Mouse (Mus musculus): Measurements from ENCODE around the gene Zbp1. TPM values are rescaled to one million over a fixed set of nuclear protein-coding genes. Genes with fewer than 3 reads are reported as not detected.

The Zbp1 gene
- total and polyA plus RNA-seq, 2 experiments from 2014 or later, result 0.44 to 0.52 TPM

DNA sequence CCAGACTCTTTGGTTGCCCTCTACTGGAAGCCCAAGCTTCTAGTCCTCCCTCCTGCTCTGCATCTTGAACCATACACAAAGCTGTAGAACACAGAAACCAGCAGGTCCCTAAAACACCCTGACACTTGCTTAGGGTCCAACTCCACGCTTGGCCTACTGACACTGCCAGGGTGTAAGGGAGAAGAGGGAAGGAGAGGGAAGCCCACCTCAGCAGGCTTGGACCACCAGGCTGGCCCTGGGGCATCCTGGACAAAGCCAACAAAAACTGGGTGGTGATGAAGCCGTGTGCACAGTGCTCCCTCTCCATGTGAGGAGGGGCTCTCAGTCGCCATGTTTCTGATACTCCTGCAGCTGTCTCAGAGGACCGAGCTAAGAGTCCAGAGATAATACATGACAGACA, 38.7 kb downstream of the Zbp1 start:
- no peak for DNase-seq
- WGBS, result 81% methylated on average over 4 of the region's 4 CpGs
- no peak for TF ChIP-seq CTCF (IDR thresholded peaks at IDR 0.05; ENCODE audit: low read depth)

GRCm38 (mm10) chr2:173179046-173179445, 39.7 kb downstream of the Zbp1 start:
- Histone ChIP-seq H3K9ac (no peak overlapping the region), H3K27me3 (ENCODE audit: insufficient read depth, low read length) (no peaks in the 10 kb centered on the region), H3K27ac (ENCODE audit: low read depth, low read length) (no peak overlapping the region), H3K9me3 (ENCODE audit: low read length) (no peaks in the 10 kb centered on the region), H3K4me2 (ENCODE audit: low read depth) (no peak overlapping the region), H3K36me3 (ENCODE audit: insufficient read depth) (no peaks in the 10 kb centered on the region), H3K4me3 (ENCODE audit: low read depth, low read length) (no peak overlapping the region), H3K4me1 (ENCODE audit: insufficient read depth) (0 out of 2 replicates have a peak, but pooled peaks cover 8% of the 10 kb centered on the region)
- no peak for DNase-seq
- no peak for TF ChIP-seq CTCF (IDR thresholded peaks at IDR 0.05; ENCODE audit: low read depth)
- ATAC-seq, result no peak
- WGBS, result 88% methylated on average over 7 of the region's 7 CpGs

More for the DNA sequence above, 38.7 kb downstream of the Zbp1 start:
- H3K4me3 ChIP-seq (ENCODE audit: low read depth, low read length), result no peak overlapping the region
- H3K36me3 ChIP-seq (ENCODE audit: insufficient read depth), result no peaks in the 10 kb centered on the region
- no peak overlapping the region for H3K9ac ChIP-seq
- H3K4me2 ChIP-seq (ENCODE audit: low read depth), result no peak overlapping the region
- ATAC-seq, result no peak
- no peaks in the 10 kb centered on the region for H3K4me1 ChIP-seq (ENCODE audit: insufficient read depth)
- no peak overlapping the region for H3K27ac ChIP-seq (ENCODE audit: low read depth, low read length)
- H3K9me3 ChIP-seq (ENCODE audit: low read length), result no peaks in the 10 kb centered on the region
- H3K27me3 ChIP-seq (ENCODE audit: insufficient read depth, low read length), result no peaks in the 10 kb centered on the region

- no peak overlapping the region for H3K4me2 ChIP-seq (ENCODE audit: low read depth)
- H3K4me3 ChIP-seq (ENCODE audit: low read depth, low read length), result no peak overlapping the region
- H3K27me3 ChIP-seq (ENCODE audit: insufficient read depth, low read length), result no peaks in the 10 kb centered on the region
- no peaks in the 10 kb centered on the region for H3K36me3 ChIP-seq (ENCODE audit: insufficient read depth)
- H3K9me3 ChIP-seq (ENCODE audit: low read length), result no peaks in the 10 kb centered on the region
- H3K27ac ChIP-seq (ENCODE audit: low read depth, low read length), result no peak overlapping the region
- WGBS, result 79% methylated on average over 8 of the region's 8 CpGs
- no peak for DNase-seq
- no peak overlapping the region for H3K9ac ChIP-seq
- ATAC-seq, result no peak
- no peak for TF ChIP-seq CTCF (IDR thresholded peaks at IDR 0.05; ENCODE audit: low read depth)
- 0 out of 2 replicates have a peak, but pooled peaks cover 13% of the 10 kb centered on the region for H3K4me1 ChIP-seq (ENCODE audit: insufficient read depth)
These were observed 40.8 kb downstream of the Zbp1 start for GRCm38 (mm10) chr2:173177951-173178350.

DNA sequence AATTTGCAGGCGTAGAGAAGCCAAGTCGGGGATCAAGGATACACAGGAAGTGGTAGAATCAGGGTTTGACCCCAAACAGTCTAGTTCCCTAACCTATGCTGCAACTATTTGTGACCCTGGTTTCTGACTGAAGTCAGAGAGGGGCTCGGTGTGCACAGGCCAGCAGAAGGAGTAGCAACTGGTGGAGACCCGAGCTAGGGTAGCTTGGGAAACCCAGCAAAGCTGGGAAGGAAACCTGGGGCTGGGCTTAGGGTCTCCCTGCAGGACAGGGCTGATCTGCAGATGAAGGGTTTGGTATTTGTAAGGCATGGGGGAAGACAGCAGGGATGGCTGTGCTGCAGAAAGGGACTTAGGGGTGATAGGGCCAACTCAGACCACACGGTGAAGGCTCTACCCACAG, 41.2 kb downstream of the Zbp1 start:
- ATAC-seq, result no peak
- WGBS, result 83% methylated on average over 5 of the region's 5 CpGs
- Histone ChIP-seq H3K27me3 (ENCODE audit: insufficient read depth, low read length) (no peaks in the 10 kb centered on the region), H3K9ac (no peak overlapping the region), H3K27ac (ENCODE audit: low read depth, low read length) (no peak overlapping the region), H3K4me1 (ENCODE audit: insufficient read depth) (0 out of 2 replicates have a peak, but pooled peaks cover 15% of the 10 kb centered on the region), H3K36me3 (ENCODE audit: insufficient read depth) (no peaks in the 10 kb centered on the region), H3K9me3 (ENCODE audit: low read length) (no peaks in the 10 kb centered on the region), H3K4me3 (ENCODE audit: low read depth, low read length) (no peak overlapping the region), H3K4me2 (ENCODE audit: low read depth) (no peak overlapping the region)
- TF ChIP-seq CTCF (IDR thresholded peaks at IDR 0.05; ENCODE audit: low read depth), result no peak
- DNase-seq, result no peak

- Histone ChIP-seq H3K27ac (ENCODE audit: low read depth, low read length) (no peak overlapping the region), H3K4me3 (ENCODE audit: low read depth, low read length) (no peak overlapping the region), H3K4me2 (ENCODE audit: low read depth) (no peak overlapping the region), H3K27me3 (ENCODE audit: insufficient read depth, low read length) (peaks cover 12% of the 10 kb centered on the region), H3K9ac (no peak overlapping the region), H3K4me1 (ENCODE audit: insufficient read depth) (peaks cover 21% of the 10 kb centered on the region), H3K36me3 (ENCODE audit: insufficient read depth) (no peaks in the 10 kb centered on the region), H3K9me3 (ENCODE audit: low read length) (no peaks in the 10 kb centered on the region)
- peak; percentile 27 for TF ChIP-seq CTCF (IDR thresholded peaks at IDR 0.05; ENCODE audit: low read depth)
- no peak for ATAC-seq
- DNase-seq, result no peak
- 92% methylated on average over 5 of the region's 5 CpGs for WGBS
These were observed 43.0 kb downstream of the Zbp1 start for GRCm38 (mm10) chr2:173175703-173176102.

GRCm38 (mm10) chr2:173174569-173174968, 44.2 kb downstream of the Zbp1 start:
- TF ChIP-seq CTCF (IDR thresholded peaks at IDR 0.05; ENCODE audit: low read depth), result no peak
- no peak overlapping the region for H3K4me3 ChIP-seq (ENCODE audit: low read depth, low read length)
- peak overlapping the region; percentile 55 for H3K4me2 ChIP-seq (ENCODE audit: low read depth)
- peaks cover 21% of the 10 kb centered on the region for H3K4me1 ChIP-seq (ENCODE audit: insufficient read depth)
- DNase-seq, result no peak
- 52% methylated on average over 1 of the region's 1 CpGs for WGBS
- no peaks in the 10 kb centered on the region for H3K9me3 ChIP-seq (ENCODE audit: low read length)
- H3K9ac ChIP-seq, result peak overlapping the region; percentile 46; the same call in 1 of the 2 replicates
- no peak for ATAC-seq
- no peaks in the 10 kb centered on the region for H3K36me3 ChIP-seq (ENCODE audit: insufficient read depth)
- H3K27me3 ChIP-seq (ENCODE audit: insufficient read depth, low read length), result peaks cover 12% of the 10 kb centered on the region
- peak overlapping the region; percentile 90; the same call in 1 of the 2 replicates for H3K27ac ChIP-seq (ENCODE audit: low read depth, low read length)

- peak; percentile 90 for ATAC-seq
- DNase-seq, result peak; percentile 84
- Histone ChIP-seq H3K4me2 (ENCODE audit: low read depth) (peak overlapping the region; percentile 55), H3K27me3 (ENCODE audit: insufficient read depth, low read length) (peaks cover 12% of the 10 kb centered on the region), H3K36me3 (ENCODE audit: insufficient read depth) (no peaks in the 10 kb centered on the region), H3K9me3 (ENCODE audit: low read length) (no peaks in the 10 kb centered on the region), H3K27ac (ENCODE audit: low read depth, low read length) (peak overlapping the region; percentile 90), H3K9ac (peak overlapping the region; percentile 46), H3K4me3 (ENCODE audit: low read depth, low read length) (peak overlapping the region; percentile 30), H3K4me1 (ENCODE audit: insufficient read depth) (peaks cover 23% of the 10 kb centered on the region)
- WGBS, result 2% methylated on average over 22 of the region's 22 CpGs
- TF ChIP-seq CTCF (IDR thresholded peaks at IDR 0.05; ENCODE audit: low read depth), result no peak
These were observed 44.9 kb downstream of the Zbp1 start for GRCm38 (mm10) chr2:173173521-173174511.
